Mouse (Mus musculus) ES-Bruce4 (cell line): ENCODE data around the gene Pdcd1lg2.

ENCODE experiments used
- CTCF ChIP-seq: IDR thresholded peaks from one replicate; pipeline ENCODE4 v1.8.1; 2011; ENCODE audit warnings: low read depth, low read length
- EP300 ChIP-seq: IDR thresholded peaks from 2 replicates; pipeline ENCODE4 v1.6.1; 2011; ENCODE audit warnings: low read depth, low read length; ENCODE audit not compliant: insufficient read depth
- POLR2A ChIP-seq: IDR thresholded peaks from one replicate; pipeline ENCODE4 v1.8.1; 2011; ENCODE audit warnings: low read length; ENCODE audit not compliant: insufficient read depth

DNA sequence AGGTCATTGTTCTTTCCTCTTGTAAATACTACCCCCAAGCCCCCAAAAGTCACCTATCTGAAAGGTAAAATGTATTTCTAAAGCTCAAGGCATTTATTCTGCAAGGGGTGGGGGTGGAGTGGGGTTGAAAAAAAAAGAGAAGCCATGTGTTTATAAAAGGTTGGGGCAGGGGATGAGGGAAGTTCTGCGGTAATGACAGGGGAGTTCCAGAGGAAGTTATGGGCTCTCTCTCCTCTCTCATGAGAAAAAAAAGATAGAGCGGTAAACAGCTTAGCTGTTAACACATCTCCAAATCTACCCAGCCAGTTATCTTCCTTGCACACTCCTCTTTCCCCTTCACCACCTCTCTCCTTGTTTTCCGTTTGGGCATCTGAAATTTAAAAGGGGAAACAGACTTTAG, 20.2 kb downstream of the Pdcd1lg2 start:
- TF ChIP-seq POLR2A: no peak
- TF ChIP-seq CTCF: no peak
- no peak for TF ChIP-seq EP300
